Mouse (Mus musculus) cerebellum, postnatal 14 days (tissue): ENCODE measurements around the gene Cntnap4.

Experiments
- DNase-seq, 2 experiments: peaks; one replicate each; pipeline ENCODE4 v3.0.0; 2021; ENCODE audit warnings: mixed read lengths in 2 of 2

The Cntnap4 gene

DNA sequence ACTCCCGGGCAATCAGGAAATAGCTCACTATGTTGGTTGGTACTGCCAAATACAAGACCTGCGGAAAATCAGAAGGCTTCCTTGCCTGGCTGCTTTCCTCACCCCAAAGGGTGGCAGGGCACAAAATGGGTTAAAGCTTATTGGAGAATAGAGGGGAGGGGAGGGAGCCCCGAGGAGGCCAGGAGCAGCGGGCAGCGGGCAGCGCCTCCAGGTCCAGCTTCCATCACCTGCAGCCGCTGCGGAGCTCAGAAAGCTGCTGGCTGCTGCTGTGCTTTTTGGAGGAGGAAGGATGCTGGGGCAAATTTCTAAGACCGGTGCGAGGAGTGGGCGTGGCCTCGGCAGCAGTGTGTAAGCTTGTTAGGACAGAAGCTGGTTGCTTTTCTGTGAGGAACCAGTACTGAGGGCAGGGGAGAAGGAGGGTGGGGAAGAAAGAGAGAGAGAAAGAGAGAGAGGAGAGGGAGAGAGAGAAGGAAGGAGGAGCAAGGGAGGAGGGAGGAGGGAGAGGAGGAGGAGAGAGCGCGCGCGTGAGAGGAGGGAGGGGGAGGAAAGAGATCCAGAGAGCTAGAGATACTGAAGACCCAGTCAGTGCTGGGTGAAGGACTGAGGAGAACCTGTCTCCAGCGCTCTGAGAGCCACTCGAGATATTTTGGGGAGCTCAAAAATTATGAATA lies at the start of gene Cntnap4:
Gene Cntnap4 (plus strand): TSS at position 573 of the 671 bp plus-strand sequence.
- DNase-seq = peak; percentile 73 to 78

- DNase-seq = peak; percentile 60 to 63
Measured at GRCm38 (mm10) chr8:112557376-112557775, 12.5 kb upstream of the Cntnap4 start.

GRCm38 (mm10) chr8:112570541-112570940 lies 698 bp downstream of the Cntnap4 start:
- DNase-seq = peak; percentile 62 to 65

DNA sequence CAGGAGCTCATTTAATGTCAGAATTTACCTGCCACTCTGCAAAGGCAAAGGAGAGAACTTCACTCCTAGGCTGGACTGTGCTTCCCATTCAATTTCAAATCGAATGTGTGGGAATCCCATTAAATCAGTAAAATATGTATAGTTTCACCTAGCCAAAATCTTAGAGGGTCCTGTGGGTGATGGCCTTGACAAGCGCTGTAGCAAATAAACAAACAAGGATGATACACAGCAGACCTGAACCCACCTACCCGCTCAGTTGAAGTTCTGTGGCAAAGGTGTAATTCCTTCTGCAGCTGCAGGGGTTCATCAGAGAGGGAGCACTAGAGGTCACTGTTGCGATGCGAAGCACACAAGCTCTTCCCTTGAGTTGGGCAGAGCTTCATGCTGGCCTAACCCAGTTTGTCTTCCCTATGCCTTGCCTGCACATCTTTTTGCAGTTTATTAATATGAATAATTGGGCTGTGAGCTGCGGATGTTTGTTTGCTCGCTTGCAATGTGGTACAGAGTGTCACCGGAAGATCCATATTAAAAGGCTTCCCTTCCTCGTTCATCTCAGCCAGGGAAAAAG lies 1.6 kb downstream of the Cntnap4 start:
- peak; percentile 83 to 87 for DNase-seq

DNA sequence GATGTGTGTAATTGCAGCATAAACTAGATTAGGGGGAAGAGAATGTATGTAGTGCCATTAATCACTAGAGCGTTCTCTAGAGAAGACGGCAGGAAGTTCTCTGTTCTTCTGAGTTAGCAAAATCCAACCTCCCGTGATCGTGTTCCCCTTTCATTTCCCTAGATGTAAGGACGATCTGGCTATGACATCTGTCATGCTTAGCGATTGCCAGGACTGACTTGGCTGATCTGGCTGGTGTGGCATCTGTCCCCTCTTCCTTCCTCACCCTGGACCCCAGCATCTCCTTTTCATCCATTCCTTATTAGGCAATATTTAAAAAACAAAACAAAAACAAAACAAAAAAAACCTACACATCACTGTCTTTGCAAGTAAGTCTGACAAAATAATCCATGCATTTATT lies 11.6 kb downstream of the Cntnap4 start:
- peak; percentile 85 to 92 for DNase-seq

- DNase-seq = peak; percentile 35 to 58
Measured at GRCm38 (mm10) chr8:112583440-112583839, 13.6 kb downstream of the Cntnap4 start.

- DNase-seq = no peak
Measured at GRCm38 (mm10) chr8:112588357-112589051, 18.7 kb downstream of the Cntnap4 start.

GRCm38 (mm10) chr8:112589052-112589389 lies 19.2 kb downstream of the Cntnap4 start:
- DNase-seq = no peak

- no peak for DNase-seq
Measured at GRCm38 (mm10) chr8:112596023-112596776, 26.4 kb downstream of the Cntnap4 start.

DNA sequence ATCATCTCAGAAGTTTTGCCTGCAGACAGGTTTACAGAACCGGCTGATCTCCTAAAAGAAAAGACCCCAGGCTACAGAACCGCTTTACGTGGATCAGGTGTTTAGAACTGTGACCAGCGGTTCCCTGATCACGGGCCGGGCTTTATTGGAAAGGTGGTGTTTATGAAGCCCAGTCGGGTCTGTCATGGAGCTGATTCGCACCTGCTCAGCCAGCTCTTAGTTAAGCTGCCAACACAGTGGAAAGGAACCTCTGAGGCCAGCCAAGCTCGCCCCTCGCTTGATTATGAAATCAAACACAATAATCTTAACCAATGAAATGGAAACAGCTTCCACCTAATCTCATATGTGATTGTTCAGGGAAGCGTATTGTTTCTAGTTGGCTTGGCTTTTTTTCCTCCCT lies 30.1 kb downstream of the Cntnap4 start:
- DNase-seq = peak; percentile 32 to 56

DNA sequence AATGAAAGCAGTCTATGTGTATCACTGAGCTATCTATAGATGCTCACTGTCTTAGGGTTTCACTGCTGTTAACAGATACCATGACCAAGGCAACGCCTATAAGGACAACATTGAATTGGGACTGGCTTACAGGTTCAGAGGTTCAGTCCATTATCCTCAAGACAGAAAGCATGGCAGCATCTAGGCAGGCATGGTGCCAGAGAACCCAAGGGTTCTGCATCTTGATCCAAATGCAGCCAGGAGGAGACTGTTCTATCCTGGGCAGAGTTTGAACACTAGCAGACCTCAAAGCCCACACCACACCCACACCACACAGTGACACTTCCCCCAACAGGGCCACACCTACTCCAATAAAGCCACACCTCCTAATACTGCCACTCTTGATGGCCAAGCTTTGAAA lies 31.3 kb downstream of the Cntnap4 start:
- DNase-seq = peak in 1 of 2 experiments; percentile 54

DNA sequence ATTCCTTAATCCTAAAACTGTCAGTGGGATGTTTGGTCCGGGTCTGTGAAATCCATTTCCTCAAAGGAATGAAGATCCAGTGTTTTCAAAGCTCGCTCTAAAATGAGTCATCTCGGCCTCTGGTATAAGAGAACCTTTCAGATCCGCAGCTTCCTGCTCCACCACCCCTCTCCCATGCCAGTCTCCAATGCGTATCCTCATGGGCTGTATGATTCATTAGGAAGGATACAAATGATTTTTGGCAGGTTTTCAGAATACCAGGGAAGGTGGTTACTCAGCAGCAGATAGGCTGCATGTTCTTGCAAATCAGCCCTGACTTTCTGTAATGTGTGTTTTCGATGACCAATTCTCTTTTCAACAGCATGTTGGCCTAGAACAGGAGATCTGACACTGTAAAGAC lies 40.3 kb downstream of the Cntnap4 start:
- peak in 1 of 2 experiments; percentile 44 for DNase-seq

- DNase-seq = no peak
Measured at GRCm38 (mm10) chr8:112628791-112629190, 58.9 kb downstream of the Cntnap4 start.

DNA sequence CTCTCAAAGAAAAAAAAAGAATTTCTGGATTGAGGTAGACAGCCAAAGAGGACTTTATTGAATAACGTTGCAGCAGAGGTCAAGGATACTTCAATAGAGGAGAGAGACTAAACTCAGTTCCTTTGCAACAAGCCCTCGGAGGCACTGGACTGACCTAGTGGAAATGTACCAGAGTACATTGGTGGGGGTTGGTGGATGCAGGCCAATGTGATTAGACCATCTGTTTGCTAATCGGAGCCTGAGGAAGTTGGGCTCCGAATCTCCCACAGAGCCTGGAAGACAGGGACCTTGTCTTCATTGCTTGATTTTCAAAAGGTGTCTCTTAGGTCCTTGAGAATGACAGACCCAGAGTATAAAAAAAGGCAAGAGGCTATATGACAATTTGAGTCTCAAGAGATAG lies 82.8 kb downstream of the Cntnap4 start:
- DNase-seq = peak; percentile 93 to 95

- peak; percentile 40 to 67 for DNase-seq
Measured at GRCm38 (mm10) chr8:112653276-112653675, 83.4 kb downstream of the Cntnap4 start.

- peak in 1 of 2 experiments; percentile 42 for DNase-seq
Measured at GRCm38 (mm10) chr8:112653994-112654393, 84.2 kb downstream of the Cntnap4 start.

DNA sequence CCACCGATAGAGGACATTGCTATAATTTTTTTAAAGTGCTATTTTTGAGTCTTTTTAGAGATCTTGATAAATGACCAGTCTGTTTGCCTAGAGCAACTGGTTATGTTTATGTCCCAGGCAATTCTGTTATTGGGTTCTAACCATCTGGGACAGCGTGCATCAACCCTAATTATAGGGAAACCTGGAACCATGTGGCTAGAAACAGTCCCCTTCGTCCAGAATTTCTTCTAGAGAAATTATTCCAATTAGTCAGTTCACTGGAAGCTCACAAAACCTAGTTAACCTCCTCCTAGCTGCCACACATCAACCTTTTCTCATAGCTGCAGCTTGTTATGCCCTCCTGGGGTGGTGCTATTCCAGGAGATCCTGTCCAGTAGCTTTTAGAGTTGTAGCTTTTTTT lies 94.2 kb downstream of the Cntnap4 start:
- DNase-seq = no peak

DNA sequence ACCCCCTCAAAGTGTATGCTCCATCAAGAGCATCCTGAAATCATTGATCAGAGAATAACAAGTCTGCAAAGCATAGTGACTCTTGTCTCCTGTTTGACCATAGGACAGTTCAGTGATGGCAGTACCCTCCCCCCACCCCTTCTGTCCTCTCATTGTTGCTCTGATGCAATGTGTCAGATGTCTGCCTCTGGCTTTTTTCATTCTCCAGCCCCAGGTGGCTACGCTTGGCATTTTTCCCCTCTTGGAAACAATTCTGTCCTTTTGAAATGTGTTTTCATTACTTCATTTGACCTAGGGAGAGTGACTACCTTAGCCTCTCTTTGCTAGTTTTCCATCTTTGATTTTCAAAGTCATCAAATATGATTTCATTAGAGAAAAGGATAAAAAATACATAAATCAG lies 104.8 kb downstream of the Cntnap4 start:
- peak; percentile 42 to 43 for DNase-seq

GRCm38 (mm10) chr8:112681757-112682156 lies 111.9 kb downstream of the Cntnap4 start:
- peak; percentile 53 to 72 for DNase-seq

DNA sequence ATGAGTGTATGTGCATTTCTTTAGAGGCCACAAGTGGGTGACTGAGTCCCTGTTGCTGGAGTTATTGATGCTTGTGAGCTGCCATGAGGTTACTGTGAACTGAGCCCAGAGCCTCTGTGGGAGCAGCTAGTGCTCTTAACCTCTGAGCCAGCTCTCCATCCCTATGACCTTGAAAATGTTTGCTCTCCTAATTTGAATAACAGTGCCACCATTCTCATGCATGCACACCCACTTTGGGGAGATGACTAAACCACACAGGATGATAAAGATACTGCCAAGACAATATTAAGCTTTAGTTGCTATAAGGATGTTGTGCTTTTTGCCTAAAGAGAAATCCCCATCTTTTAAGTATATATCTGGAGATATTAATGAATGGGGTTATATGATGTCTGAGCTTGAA lies 125.9 kb downstream of the Cntnap4 start:
- DNase-seq = no peak

DNA sequence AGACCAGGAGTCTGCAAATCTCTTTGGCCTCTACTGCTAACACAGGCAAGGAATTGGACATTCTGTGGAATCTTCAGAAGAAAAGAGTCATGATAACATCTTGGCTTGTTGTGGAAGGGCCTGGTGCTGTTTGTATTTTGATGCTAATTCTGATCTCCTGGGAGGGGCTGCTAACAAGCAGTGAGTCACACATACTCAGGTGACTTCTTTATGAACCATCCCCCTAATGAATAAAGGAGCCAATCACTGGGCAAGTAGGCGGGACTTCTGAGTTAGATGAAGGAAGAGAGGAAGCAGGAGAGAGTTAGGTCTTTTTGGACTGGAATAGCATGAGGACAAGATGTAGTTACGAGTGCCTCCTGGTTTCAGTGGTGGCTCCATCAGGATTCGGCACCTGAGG lies 128.3 kb downstream of the Cntnap4 start:
- no peak for DNase-seq

DNA sequence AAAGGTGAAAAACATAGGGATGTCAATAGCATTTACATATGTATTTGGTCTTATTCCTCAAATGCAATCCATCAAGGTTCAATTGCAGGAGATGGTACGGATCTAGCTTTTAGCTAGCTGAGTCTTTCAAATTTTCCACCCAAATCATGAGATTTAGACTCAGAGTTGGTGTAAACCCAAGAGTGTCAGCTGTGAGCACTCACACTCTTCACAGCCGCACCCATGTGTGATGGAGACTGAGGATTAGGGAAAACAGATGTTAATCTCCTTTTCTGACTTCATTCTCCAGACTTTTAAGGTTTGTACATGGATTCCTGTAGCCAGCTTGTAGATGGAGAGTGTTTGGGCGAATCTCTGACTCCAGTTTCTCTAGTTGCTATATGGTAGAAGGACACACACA lies 147.1 kb downstream of the Cntnap4 start:
- DNase-seq = no peak

DNA sequence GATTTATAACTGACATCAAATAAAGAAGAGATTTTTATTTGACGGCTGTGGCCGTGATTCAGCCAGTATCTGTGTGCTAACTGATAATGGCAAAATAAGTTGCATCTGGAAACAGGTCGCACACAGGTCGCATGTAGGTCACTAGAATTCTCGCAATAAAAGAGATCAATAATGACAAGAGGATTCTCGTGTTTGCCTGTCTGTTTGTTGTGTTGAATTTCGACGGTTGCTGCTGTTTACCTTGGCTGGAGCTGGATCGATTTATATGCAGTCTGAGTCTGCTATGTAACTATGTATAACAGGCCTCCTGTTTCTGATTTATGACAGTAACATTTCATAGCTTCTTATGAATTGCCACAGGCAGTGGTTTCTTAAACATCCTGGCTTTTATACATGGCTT lies 155.1 kb downstream of the Cntnap4 start:
- no peak for DNase-seq
